Comparison of ENCODE assay signal across 22 mouse cellular contexts in the genomic region with DNA sequence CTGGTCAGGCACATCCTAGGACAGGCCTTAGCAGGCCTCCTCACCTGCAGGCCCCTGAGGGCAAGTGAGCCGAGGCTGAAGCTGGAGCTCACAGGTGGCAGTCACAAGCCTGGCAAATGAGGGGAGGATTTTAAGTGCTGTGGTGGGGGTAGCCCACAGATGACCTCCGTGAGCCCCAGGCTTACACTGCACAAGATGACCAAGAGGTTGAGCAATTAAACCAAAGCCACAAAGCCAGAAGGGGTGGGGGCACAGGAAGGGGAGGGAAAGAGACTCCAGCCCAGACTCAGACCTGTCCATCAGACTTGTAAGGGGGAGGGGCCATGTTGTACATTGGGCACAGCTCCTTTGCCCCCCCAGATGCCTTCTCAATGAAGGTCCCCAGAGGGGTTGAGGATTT. TPM values are rescaled to one million over a fixed set of nuclear protein-coding genes. Genes with fewer than 3 reads are reported as not detected.
DNase-seq lines count a peak whose midpoint lies in the region; ATAC-seq and TF ChIP-seq lines count a peak whose summit lies in the region.
"Had no signal": no experiment of that assay in that cellular context is flagged by ENCODE, and none has a peak within 500 bp of the region (broad histone marks: within the 10 kb centered on the region; RNA-seq: fewer than 3 reads in every experiment).

No protein-coding gene starts in this region.

- H3K79me2 ChIP-seq in macrophage (ENCODE audit: inconsistent target), result peaks cover 95% of the 10 kb centered on the region

- 7% methylated on average over 2 of the region's 2 CpGs for WGBS in macrophage (ENCODE audit: missing documents)

- peak; percentile 42 for DNase-seq in lung, postnatal 36 days
- DNase-seq in lung, adult 18-20 months, result no peak
- no peak for DNase-seq in lung, postnatal 10 days
- DNase-seq in frontal cortex, adult 2 months (ENCODE audit: extremely low spot score in 1 of 2, low spot score in 1 of 2), result no peak
- DNase-seq in ovary, postnatal 10 days (ENCODE audit: low spot score), result no peak
- DNase-seq: adrenal gland, postnatal 25 days; cerebellum, adult 11 months; cerebellum, adult 8-10 months; cerebellum, postnatal 14 days; gastrocnemius, adult 2 months; gastrocnemius, postnatal 36 days; heart, adult 18-20 months; heart, postnatal 10 days had no signal

- H3K36me3 ChIP-seq in macrophage (ENCODE audit: inconsistent target), result peaks cover 10% of the 10 kb centered on the region; the same call in 1 of the 2 replicates
- H3K36me3 ChIP-seq: forebrain, embryonic 12.5 days; hindbrain, embryonic 13.5 days had no signal

- no peak for TF ChIP-seq POLR2A in bone marrow macrophage, adult 2 months (IDR thresholded peaks at IDR 0.05; ENCODE audit: borderline replicate concordance, low read depth, low read length)

- no peak for TF ChIP-seq CTCF in bone marrow macrophage, adult 2 months (IDR thresholded peaks at IDR 0.05; ENCODE audit: low read depth, low read length)

- H3K4me1 ChIP-seq in bone marrow macrophage, adult 2 months (ENCODE audit: control insufficient read depth, insufficient read depth, low read length), result peaks cover 97% of the 10 kb centered on the region

- peak; percentile 39; the same call in 1 of the 2 replicates for ATAC-seq in neutrophil, adult 5-6 weeks (ENCODE audit: extremely low read depth, insufficient number of reproducible peaks, low FRiP score, poor library complexity, severe bottlenecking)
- ATAC-seq: forebrain, embryonic 16.5 days; hindbrain, postnatal 0 days had no signal

- peak overlapping the region; percentile 61 for H3K27ac ChIP-seq in bone marrow macrophage, adult 2 months (ENCODE audit: insufficient read depth, low read depth, low read length)
- peak overlapping the region; percentile 97 for H3K27ac ChIP-seq in macrophage
- H3K27ac ChIP-seq: embryonic facial prominence, embryonic 13.5 days; forebrain, embryonic 12.5 days; gastrocnemius, adult 2 months; heart, embryonic 10.5 days; hindbrain, embryonic 13.5 days; hindbrain, postnatal 0 days had no signal

- H3K4me3 ChIP-seq in bone marrow macrophage, adult 2 months (ENCODE audit: insufficient read depth, low read length), result peak overlapping the region; percentile 9; the same call in 1 of the 2 replicates
- no peak overlapping the region for H3K4me3 ChIP-seq in macrophage (ENCODE audit: inconsistent target)
- H3K4me3 ChIP-seq: embryonic facial prominence, embryonic 13.5 days; forebrain, embryonic 12.5 days; gastrocnemius, adult 2 months; heart, embryonic 10.5 days; hindbrain, embryonic 13.5 days had no signal

RNA-seq across cellular contexts. Expression of a gene that starts 9.3 kb away (rescaled TPM):
- polyA plus RNA-seq in bone marrow macrophage, adult 2 months (2012; ENCODE audit: insufficient read depth, insufficient read length, missing spikeins), result 404 TPM in 2 replicates
- 1,000 to 10,000 TPM in 23 of 26 experiments, 100 to 1,000 TPM in 3; 920 to 2,399 (median 1,316) TPM for total RNA-seq in macrophage (2018; cell fraction: chromatin; rRNA removed)
- total RNA-seq in macrophage (2018; cell fraction: cytosol; rRNA removed), result 100 to 1,000 TPM; 168 to 279 (median 213) TPM
- 1,000 to 10,000 TPM in 7 of 26 experiments, 100 to 1,000 TPM in 19; 420 to 1,209 (median 753) TPM for total RNA-seq in macrophage (2018; cell fraction: nucleus; rRNA removed)
- 108 to 303 TPM (median 176 TPM) in 3 replicates for polyA plus RNA-seq in macrophage (2018)
- 483 and 502 TPM in 2 replicates for total RNA-seq in neutrophil, adult 5-6 weeks (2017)
- polyA plus RNA-seq in frontal cortex, adult 2 months (2012; rRNA removed), result 17.1 and 18.9 TPM in 2 replicates

RNA-seq across cellular contexts. Expression of a gene that starts 37.4 kb away (rescaled TPM):
- polyA plus RNA-seq in bone marrow macrophage, adult 2 months (2012; ENCODE audit: insufficient read depth, insufficient read length, missing spikeins), result 18.4 and 20.5 TPM in 2 replicates
- total RNA-seq in macrophage (2018; cell fraction: chromatin; rRNA removed), result 10 to 100 TPM; 15.0 to 88.5 (median 53.0) TPM
- 10 to 100 TPM; 10.8 to 21.9 (median 16.2) TPM for total RNA-seq in macrophage (2018; cell fraction: cytosol; rRNA removed)
- 10 to 100 TPM; 13.2 to 52.7 (median 28.8) TPM for total RNA-seq in macrophage (2018; cell fraction: nucleus; rRNA removed)
- 11.3 to 19.5 TPM (median 16.6 TPM) in 3 replicates for polyA plus RNA-seq in macrophage (2018)
- 13.0 and 13.5 TPM in 2 replicates for total RNA-seq in neutrophil, adult 5-6 weeks (2017)
- polyA plus RNA-seq in frontal cortex, adult 2 months (2012; rRNA removed), result 12.1 and 12.9 TPM in 2 replicates
